Mouse (Mus musculus) splenic B cell, adult 2 months (primary cell): ENCODE data around the gene Txn1.

ENCODE experiments used
- DNase-seq: peaks from one replicate; pipeline ENCODE4 v3.0.0-alpha.2; 2011; ENCODE audit warnings: low read depth, low spot score
- H3K27me3 ChIP-seq: 2 replicates; pipeline ENCODE4 v1.6.1; 2012; ENCODE audit warnings: mild to moderate bottlenecking, low read length, moderate library complexity, mixed read lengths; ENCODE audit not compliant: control insufficient read depth, poor library complexity, insufficient read depth, severe bottlenecking
- H3K36me3 ChIP-seq: 2 replicates; pipeline ENCODE4 v1.6.1; 2012; ENCODE audit warnings: mild to moderate bottlenecking, low read length, moderate library complexity, mixed read lengths; ENCODE audit not compliant: control insufficient read depth, poor library complexity, insufficient read depth, severe bottlenecking

Gene Txn1

GRCm38 (mm10) chr4:57954580-57954979, 1.6 kb downstream of the Txn1 start:
- no peaks in the 10 kb centered on the region for H3K27me3 ChIP-seq
- no peak for DNase-seq
- H3K36me3 ChIP-seq = peaks cover 3% of the 10 kb centered on the region

DNA sequence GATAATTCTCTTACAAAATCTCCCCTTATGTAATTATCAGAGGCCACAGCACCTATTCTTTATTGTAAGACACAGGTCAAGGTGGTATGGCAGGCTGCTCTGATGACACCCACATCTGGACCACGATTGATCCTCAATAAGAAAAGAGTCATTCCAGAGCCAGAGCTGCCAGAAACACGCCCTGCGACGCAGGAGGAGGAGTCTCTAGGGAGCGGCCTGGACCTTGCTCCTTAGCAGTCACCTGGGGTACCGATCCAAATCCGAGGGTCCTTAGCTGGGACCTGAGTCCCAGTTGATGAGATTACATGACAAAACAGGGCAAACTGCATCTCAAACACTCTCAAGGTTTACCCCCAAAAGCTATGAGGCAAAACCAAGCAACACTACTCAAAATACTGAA, 2.4 kb downstream of the Txn1 start:
- Histone ChIP-seq H3K27me3 (no peaks in the 10 kb centered on the region), H3K36me3 (peaks cover 3% of the 10 kb centered on the region)
- DNase-seq = no peak

- DNase-seq = no peak
- no peaks in the 10 kb centered on the region for H3K27me3 ChIP-seq
- H3K36me3 ChIP-seq = peaks cover 3% of the 10 kb centered on the region
Observed at GRCm38 (mm10) chr4:57952891-57953290, 3.3 kb downstream of the Txn1 start.

DNA sequence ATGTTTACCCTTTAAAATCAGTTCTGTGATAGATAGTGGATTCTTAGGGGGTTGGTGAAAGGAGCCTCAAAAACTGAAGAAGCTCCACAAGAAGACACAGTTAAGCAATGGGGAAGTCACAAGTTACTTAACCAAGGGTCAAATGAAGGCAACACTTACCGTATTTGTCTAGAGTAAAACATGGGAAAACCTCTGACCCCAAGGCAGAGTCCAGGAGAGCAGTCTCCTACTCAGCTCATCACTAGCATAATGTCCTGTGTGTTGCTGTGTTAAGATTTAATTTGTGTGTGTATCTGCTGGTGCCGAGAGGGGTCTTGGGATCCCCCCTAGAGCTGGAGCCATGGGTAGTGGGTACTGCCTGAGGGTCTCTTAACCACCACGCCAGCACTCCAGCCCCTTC, 3.8 kb downstream of the Txn1 start:
- Histone ChIP-seq H3K36me3 (peaks cover 3% of the 10 kb centered on the region), H3K27me3 (no peaks in the 10 kb centered on the region)
- DNase-seq = no peak

DNA sequence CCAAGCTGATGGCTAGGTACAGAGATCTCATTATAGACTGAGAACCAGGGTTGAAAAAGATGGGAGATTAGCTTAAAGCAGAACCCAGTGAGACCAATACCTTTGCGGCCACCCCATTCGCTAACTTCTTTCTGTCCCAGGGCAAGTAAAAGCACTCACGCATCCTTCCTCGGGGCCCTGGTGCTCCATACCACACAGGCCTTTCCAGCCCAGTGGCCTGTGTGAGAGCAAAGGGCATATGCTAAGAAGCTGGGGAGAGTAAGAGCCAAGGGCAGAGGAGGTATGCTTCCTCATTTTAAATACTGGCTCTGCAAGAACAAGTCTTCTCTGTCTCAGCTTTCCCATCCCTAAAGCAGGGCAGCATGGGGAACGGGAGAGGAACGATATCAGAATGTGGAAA, 6.3 kb downstream of the Txn1 start:
- Histone ChIP-seq H3K27me3 (no peaks in the 10 kb centered on the region), H3K36me3 (peaks cover 3% of the 10 kb centered on the region)
- no peak for DNase-seq

GRCm38 (mm10) chr4:57947476-57947875, 8.7 kb downstream of the Txn1 start:
- DNase-seq = no peak
- peaks cover 4% of the 10 kb centered on the region for H3K36me3 ChIP-seq
- no peaks in the 10 kb centered on the region for H3K27me3 ChIP-seq

DNA sequence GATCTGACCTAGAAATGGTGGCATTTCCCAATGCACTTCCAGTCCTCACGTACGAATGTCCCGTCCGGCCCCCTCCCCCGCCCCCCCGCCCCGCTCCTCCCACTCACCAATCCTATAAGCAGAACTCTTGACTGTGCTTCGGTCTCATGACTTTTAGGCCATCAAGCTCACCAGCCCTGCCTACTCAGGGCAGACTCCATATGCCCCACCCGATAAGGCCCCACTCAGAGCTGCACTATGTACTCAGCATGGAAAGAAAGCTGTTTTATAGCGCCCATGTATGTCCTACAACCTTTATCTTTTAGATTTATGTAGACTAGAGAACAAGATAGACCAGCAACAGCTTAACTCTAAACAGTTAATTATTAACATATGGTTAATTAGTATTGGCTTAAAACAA, 9.2 kb downstream of the Txn1 start:
- Histone ChIP-seq H3K36me3 (peaks cover 4% of the 10 kb centered on the region), H3K27me3 (no peaks in the 10 kb centered on the region)
- DNase-seq = no peak

- Histone ChIP-seq H3K27me3 (no peaks in the 10 kb centered on the region), H3K36me3 (0 out of 2 replicates have a peak, but pooled peaks cover 1% of the 10 kb centered on the region)
- no peak for DNase-seq
Observed at GRCm38 (mm10) chr4:57942892-57943291, 13.3 kb downstream of the Txn1 start.

DNA sequence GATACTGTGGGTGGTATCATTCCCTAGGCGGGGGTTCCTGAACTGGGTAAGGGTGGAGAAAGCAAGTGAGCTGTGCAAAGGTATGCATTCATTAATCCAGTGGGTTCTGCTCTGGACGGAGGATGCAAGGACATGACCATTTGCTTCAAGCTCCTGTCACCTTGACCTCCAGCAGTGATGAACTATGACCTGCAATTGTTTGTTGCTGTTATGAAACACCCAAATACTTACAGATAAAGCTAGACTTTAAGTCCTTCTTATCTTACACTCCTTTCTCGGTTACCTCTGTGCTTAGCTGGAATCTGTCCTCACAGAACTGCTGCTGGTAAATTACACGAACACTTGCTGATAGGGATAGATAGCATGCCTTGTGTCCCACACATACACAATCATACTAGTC, 15.6 kb downstream of the Txn1 start:
- Histone ChIP-seq H3K36me3 (0 out of 2 replicates have a peak, but pooled peaks cover 1% of the 10 kb centered on the region), H3K27me3 (no peaks in the 10 kb centered on the region)
- DNase-seq = no peak

DNA sequence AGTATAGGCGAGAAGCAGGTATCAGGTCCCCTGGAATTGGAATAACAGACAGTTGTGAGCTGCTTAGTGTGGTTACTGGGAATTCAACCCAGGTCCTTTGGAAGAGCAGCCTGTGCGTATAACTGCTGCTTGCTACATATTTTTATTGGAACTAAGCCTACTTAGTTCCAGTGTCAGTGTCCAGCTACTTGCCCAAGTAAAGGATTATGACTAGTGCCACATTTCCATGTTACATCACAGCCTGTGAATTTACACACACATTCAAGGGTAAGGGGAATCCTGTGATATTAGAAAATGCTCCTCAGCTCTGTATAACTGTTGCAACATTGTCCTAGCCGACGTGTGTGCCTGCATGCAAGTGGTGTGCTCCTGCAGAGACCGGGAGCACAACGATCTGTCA, 18.9 kb downstream of the Txn1 start:
- no peaks in the 10 kb centered on the region for H3K36me3 ChIP-seq
- H3K27me3 ChIP-seq = no peaks in the 10 kb centered on the region
- DNase-seq = no peak

GRCm38 (mm10) chr4:57934181-57934580, 22.0 kb downstream of the Txn1 start:
- no peaks in the 10 kb centered on the region for H3K27me3 ChIP-seq
- H3K36me3 ChIP-seq = no peaks in the 10 kb centered on the region
- no peak for DNase-seq

DNA sequence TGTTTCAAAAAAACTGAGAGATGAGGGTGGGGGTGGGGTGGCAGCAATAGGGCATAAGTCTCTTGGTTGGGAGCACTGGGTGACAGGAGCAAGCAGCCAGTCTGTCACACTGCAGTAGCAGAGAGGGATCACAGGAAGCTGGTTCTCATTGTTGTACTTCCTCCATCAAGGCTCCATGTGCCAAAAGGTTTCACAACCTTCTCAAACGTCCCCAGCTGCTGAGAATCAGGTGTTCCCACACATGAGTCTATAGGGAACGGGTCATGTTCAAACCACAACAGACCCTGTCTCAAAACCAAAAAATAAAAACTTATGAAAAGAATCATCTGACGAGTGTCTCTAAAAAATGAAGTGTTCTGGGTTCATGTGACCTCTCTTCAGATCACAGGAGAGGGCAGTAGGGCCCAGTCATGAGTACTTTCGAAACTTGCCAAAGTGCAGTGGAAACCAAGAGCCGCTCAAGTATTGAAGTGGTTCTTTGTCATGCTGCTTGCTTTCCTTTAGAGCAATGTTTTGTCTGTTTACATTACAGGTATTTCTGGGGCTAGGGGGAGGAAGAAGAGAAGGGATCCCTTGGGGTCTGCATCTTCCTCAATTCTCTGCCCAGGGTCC, 25.5 kb downstream of the Txn1 start:
- H3K36me3 ChIP-seq = no peaks in the 10 kb centered on the region
- peak; percentile 32 for DNase-seq

GRCm38 (mm10) chr4:57927464-57928205, 28.6 kb downstream of the Txn1 start:
- peak; percentile 57 for DNase-seq
- H3K27me3 ChIP-seq = no peaks in the 10 kb centered on the region
- H3K36me3 ChIP-seq = no peaks in the 10 kb centered on the region

More for the DNA sequence above, 25.5 kb downstream of the Txn1 start:
- H3K27me3 ChIP-seq = no peaks in the 10 kb centered on the region

- no peaks in the 10 kb centered on the region for H3K36me3 ChIP-seq
- no peaks in the 10 kb centered on the region for H3K27me3 ChIP-seq
- no peak for DNase-seq
Observed at GRCm38 (mm10) chr4:57924556-57925071, 31.6 kb downstream of the Txn1 start.

DNA sequence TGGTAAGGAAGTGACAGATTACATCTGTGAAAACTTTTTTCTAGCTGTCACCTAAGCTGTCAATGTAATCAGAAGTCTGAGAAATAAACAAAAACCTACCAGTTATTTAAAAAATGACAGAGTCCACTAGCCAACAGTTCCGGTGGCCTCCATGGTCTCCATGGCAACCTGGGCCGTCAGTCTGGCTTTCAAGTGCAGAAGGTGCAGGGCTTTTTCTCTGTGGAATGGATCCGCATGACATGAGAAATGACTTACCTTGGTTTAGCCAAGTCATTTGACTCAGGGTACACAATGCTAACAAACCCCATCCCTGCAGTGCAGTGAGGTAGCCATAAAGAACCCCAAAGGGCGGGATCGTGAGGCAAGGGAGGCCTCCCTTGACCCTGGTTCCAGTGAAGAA, 34.0 kb downstream of the Txn1 start:
- no peaks in the 10 kb centered on the region for H3K27me3 ChIP-seq
- DNase-seq = no peak
- H3K36me3 ChIP-seq = no peaks in the 10 kb centered on the region
